Mouse (Mus musculus) G1E (cell line): Measurements from ENCODE around the gene Orai1.

ENCODE experiments used
- CTCF ChIP-seq: IDR thresholded peaks from 2 replicates; pipeline ENCODE4 v1.5.1; 2012; ENCODE audit warnings: low read depth, low read length, inconsistent platforms, mixed read lengths
- TAL1 ChIP-seq: conservative IDR thresholded peaks from 2 replicates; pipeline ENCODE4 v1.6.1; 2012; ENCODE audit warnings: low read depth, low read length, inconsistent platforms, mixed read lengths

DNA sequence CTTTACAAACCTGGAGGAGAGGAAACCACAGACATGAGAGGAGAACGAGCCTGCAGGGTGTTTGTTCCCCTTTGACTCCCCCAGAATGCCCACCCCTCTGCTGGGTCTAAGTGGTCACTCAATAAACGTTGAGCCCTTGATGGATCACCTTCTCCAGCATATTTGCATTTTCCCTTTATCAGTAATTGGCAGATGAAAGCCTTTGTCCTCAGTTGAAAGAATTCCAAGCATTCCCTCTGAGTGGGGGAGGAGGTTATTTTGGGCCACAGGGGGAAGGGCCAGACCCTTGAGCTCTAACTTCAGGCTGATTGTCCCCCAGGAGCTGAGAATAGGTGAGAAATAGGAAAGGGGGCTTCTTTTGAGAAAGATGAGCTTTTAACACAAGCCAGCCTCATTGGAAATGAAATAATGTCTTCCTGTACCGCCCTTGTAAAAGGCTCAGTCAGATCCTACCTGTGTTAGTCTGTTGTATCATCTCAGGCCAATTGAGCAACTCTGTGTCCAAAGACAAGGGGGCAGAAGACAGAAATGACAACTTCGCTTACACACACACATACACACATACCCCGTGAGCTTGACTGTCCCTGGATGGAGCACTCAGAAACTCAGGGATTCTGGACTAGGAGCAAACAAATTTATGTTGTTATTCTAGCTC is 23.4 kb upstream of the Orai1 start:
- TF ChIP-seq CTCF: no peak
- no peak for TF ChIP-seq TAL1
